Mouse (Mus musculus): ENCODE data around the gene Amdhd1. TPM values are rescaled to one million over a fixed set of nuclear protein-coding genes. Genes with fewer than 3 reads are reported as not detected.
"Not testable (repeated sequence)": the region's sequence is repeated elsewhere in the genome, so short reads cannot be mapped to it uniquely, and the experiment has no call there.

The Amdhd1 gene
- polyA plus RNA-seq, 1 experiment from 2014 or later = not detected

DNA sequence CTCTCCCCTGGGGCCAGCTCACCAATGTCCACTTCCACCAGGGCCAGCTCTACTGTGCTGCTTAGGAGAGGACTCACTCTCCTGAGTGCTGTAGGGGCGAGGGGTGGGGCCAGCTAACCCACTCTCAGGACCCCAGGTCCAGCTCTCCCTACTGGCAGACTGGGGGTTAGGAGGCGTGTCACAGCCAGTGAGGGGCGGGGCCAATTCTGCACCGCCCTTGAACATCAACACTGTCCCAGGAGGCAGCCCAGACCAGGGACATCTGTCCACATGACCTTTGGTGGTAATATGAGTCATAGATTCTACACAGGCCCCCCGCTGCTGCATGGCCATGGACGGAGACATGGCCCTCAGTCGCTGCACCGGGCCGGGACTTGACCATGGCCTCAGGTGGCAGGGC lies 20.0 kb upstream of the Amdhd1 start:
- Histone ChIP-seq H3K27me3 (no peaks in the 10 kb centered on the region; the same call in 1 of the 2 replicates), H3K4me3 (no peak overlapping the region), H3K27ac (no peak overlapping the region), H3K4me2 (no peak overlapping the region), H3K9ac (no peak overlapping the region), H3K9me3 (replicated peaks) (no peaks in the 10 kb centered on the region), H3K4me1 (no peaks in the 10 kb centered on the region), H3K36me3 (ENCODE audit: poor library complexity, severe bottlenecking) (no peaks in the 10 kb centered on the region)
- no peak for ATAC-seq
- WGBS = 55% methylated on average over 9 of the region's 9 CpGs

- not testable (repeated sequence) for H3K27me3 ChIP-seq; H3K4me1 ChIP-seq; H3K9ac ChIP-seq; ATAC-seq; H3K4me2 ChIP-seq; H3K4me3 ChIP-seq; H3K9me3 ChIP-seq (replicated peaks); H3K36me3 ChIP-seq (ENCODE audit: poor library complexity, severe bottlenecking); H3K27ac ChIP-seq
- 71% methylated on average over 2 of the region's 2 CpGs for WGBS
Observed at GRCm38 (mm10) chr10:93557971-93558370, 18.1 kb upstream of the Amdhd1 start.

DNA sequence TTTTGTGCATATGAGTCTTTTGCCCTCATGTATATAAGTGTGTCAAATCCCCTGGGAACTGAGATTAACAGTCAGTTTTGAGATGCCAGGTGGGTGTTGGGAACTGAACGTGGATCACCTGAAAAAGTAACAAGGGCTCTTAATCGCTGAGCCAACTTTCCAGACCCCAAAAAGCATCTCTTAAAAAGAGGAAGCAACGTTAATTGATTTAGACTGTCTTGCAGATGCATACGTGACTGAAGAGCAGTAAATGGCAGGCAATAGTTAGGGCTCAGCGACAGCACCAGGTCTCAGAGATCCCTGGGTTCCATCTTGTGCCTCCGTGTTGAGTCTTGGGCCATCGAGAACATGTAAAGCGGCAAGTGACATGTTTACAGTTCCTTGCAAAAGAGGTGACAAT lies 12.8 kb upstream of the Amdhd1 start:
- Histone ChIP-seq H3K4me3 (no peak overlapping the region), H3K9me3 (replicated peaks) (no peaks in the 10 kb centered on the region), H3K36me3 (ENCODE audit: poor library complexity, severe bottlenecking) (no peaks in the 10 kb centered on the region), H3K4me2 (no peak overlapping the region), H3K9ac (no peak overlapping the region), H3K27me3 (no peaks in the 10 kb centered on the region; the same call in 1 of the 2 replicates), H3K27ac (no peak overlapping the region), H3K4me1 (no peaks in the 10 kb centered on the region)
- ATAC-seq = no peak
- WGBS = 85% methylated on average over 8 of the region's 8 CpGs

DNA sequence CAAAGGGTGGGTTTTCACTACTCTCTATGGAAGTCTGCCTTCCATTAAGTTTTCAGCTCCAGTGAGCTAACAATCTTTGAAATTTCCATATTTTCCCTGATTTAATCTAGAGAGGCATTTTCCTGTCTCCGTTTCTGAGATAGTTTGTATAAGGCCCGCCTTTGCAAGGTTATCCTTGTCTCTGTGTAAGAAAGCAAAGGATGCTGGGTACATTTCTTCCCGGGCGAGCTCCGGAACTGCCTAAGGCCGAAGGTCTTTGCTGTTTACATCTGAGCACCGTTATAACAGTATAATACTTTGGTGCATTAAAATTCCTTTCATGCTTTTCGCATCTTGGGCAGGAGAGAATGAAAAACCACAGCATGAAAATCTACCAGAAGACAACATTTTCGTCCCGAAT lies 10.0 kb upstream of the Amdhd1 start:
- Histone ChIP-seq H3K9me3 (replicated peaks) (no peaks in the 10 kb centered on the region), H3K4me3 (no peak overlapping the region), H3K4me2 (no peak overlapping the region), H3K9ac (no peak overlapping the region), H3K36me3 (ENCODE audit: poor library complexity, severe bottlenecking) (no peaks in the 10 kb centered on the region), H3K27ac (no peak overlapping the region), H3K27me3 (no peaks in the 10 kb centered on the region; the same call in 1 of the 2 replicates), H3K4me1 (no peaks in the 10 kb centered on the region)
- 89% methylated on average over 10 of the region's 10 CpGs for WGBS
- no peak for ATAC-seq

GRCm38 (mm10) chr10:93548991-93549390 lies 9.2 kb upstream of the Amdhd1 start:
- H3K9me3 ChIP-seq (replicated peaks) = no peaks in the 10 kb centered on the region
- H3K4me3 ChIP-seq = no peak overlapping the region
- ATAC-seq = peak; percentile 78; the same call in 1 of the 2 replicates
- no peaks in the 10 kb centered on the region for H3K36me3 ChIP-seq (ENCODE audit: poor library complexity, severe bottlenecking)
- H3K27ac ChIP-seq = no peak overlapping the region
- H3K4me1 ChIP-seq = no peaks in the 10 kb centered on the region
- 15% methylated on average over 7 of the region's 7 CpGs for WGBS
- no peak overlapping the region for H3K4me2 ChIP-seq
- no peaks in the 10 kb centered on the region for H3K27me3 ChIP-seq
- H3K9ac ChIP-seq = no peak overlapping the region

- no peak overlapping the region for H3K4me3 ChIP-seq
- H3K27ac ChIP-seq = no peak overlapping the region
- WGBS = 96% methylated on average over 4 of the region's 4 CpGs
- H3K4me1 ChIP-seq = no peaks in the 10 kb centered on the region
- H3K9ac ChIP-seq = no peak overlapping the region
- H3K36me3 ChIP-seq (ENCODE audit: poor library complexity, severe bottlenecking) = no peaks in the 10 kb centered on the region
- H3K27me3 ChIP-seq = no peaks in the 10 kb centered on the region
- no peak overlapping the region for H3K4me2 ChIP-seq
- H3K9me3 ChIP-seq (replicated peaks) = no peaks in the 10 kb centered on the region
- ATAC-seq = no peak
Observed at GRCm38 (mm10) chr10:93547741-93548270, 8.0 kb upstream of the Amdhd1 start.

DNA sequence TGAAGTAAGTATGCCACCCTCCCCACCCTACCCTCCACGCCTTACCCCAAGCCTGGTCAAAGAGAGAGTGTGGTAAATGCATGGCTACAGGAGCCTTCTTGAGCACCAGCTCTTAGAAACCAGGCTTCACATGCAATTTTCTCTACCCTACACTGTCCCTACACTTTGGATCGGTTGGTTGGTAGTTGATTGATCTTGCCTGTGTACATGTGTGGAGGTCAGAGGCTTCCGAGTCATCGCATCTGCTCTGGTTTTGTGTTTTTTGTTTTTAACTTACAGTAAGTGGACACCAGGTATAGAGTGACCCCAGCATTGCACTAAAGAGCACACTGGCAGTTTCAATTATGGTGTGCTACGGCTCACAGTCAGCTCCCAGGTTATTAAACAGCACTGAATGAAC lies 4.3 kb upstream of the Amdhd1 start:
- no peak overlapping the region for H3K4me2 ChIP-seq
- WGBS = 81% methylated on average over 5 of the region's 5 CpGs
- no peak overlapping the region for H3K9ac ChIP-seq
- peaks cover 13% of the 10 kb centered on the region for H3K4me1 ChIP-seq
- no peak overlapping the region for H3K27ac ChIP-seq
- H3K27me3 ChIP-seq = no peaks in the 10 kb centered on the region
- H3K36me3 ChIP-seq (ENCODE audit: poor library complexity, severe bottlenecking) = no peaks in the 10 kb centered on the region
- ATAC-seq = no peak
- no peaks in the 10 kb centered on the region for H3K9me3 ChIP-seq (replicated peaks)
- H3K4me3 ChIP-seq = no peak overlapping the region

GRCm38 (mm10) chr10:93543176-93543575 lies 3.3 kb upstream of the Amdhd1 start:
- Histone ChIP-seq H3K4me1 (peaks cover 13% of the 10 kb centered on the region), H3K4me2 (no peak overlapping the region), H3K27me3 (0 out of 2 replicates have a peak, but pooled peaks cover under 1% of the 10 kb centered on the region), H3K36me3 (ENCODE audit: poor library complexity, severe bottlenecking) (no peaks in the 10 kb centered on the region), H3K27ac (no peak overlapping the region), H3K9ac (no peak overlapping the region), H3K4me3 (no peak overlapping the region), H3K9me3 (replicated peaks) (no peaks in the 10 kb centered on the region)
- ATAC-seq = no peak
- WGBS = 45% methylated on average over 6 of the region's 6 CpGs

DNA sequence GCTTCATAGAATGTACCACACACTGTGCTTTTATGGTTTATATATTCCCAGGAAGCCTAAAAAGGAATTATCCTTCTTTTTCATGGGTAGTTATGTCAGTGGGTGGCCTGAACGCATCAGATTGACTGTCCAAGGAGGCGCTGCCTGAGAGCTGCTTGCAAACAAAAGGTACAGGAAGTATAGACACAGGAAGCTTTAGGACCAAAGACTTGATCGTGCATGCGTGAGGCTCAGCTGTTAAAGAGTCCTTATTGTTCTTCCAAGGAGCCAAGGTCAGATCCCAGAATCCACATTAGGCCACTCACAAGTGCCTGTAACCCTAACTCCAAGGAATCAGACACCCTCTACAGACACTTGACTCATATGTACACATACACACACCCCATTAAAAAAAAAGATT lies 2.5 kb upstream of the Amdhd1 start:
- H3K4me2 ChIP-seq = no peak overlapping the region
- H3K36me3 ChIP-seq (ENCODE audit: poor library complexity, severe bottlenecking) = no peaks in the 10 kb centered on the region
- no peaks in the 10 kb centered on the region for H3K9me3 ChIP-seq (replicated peaks)
- no peak overlapping the region for H3K9ac ChIP-seq
- H3K27me3 ChIP-seq = 0 out of 2 replicates have a peak, but pooled peaks cover 8% of the 10 kb centered on the region
- H3K4me3 ChIP-seq = no peak overlapping the region
- no peak for ATAC-seq
- H3K4me1 ChIP-seq = peaks cover 13% of the 10 kb centered on the region
- 35% methylated on average over 4 of the region's 4 CpGs for WGBS
- H3K27ac ChIP-seq = no peak overlapping the region

DNA sequence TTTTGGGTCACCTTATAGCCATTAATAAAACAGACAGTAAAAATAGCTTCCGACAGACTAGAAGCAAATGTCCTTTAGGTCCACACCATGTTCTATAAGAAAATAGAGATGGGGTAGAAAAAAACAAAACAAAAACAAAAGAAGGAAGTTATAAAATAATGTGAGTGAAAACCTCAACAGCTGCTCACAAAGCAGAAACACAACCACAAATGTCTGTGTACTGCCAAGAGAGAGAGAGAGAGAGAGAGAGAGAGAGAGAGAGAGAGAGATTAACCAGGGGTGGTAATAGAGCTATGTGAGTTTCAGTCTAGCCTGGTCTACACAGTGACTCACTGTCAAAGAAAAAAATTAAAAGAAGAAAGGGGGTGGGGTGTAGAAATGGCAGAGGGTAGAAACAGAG lies 1.8 kb upstream of the Amdhd1 start:
- no peak overlapping the region for H3K9ac ChIP-seq

DNA sequence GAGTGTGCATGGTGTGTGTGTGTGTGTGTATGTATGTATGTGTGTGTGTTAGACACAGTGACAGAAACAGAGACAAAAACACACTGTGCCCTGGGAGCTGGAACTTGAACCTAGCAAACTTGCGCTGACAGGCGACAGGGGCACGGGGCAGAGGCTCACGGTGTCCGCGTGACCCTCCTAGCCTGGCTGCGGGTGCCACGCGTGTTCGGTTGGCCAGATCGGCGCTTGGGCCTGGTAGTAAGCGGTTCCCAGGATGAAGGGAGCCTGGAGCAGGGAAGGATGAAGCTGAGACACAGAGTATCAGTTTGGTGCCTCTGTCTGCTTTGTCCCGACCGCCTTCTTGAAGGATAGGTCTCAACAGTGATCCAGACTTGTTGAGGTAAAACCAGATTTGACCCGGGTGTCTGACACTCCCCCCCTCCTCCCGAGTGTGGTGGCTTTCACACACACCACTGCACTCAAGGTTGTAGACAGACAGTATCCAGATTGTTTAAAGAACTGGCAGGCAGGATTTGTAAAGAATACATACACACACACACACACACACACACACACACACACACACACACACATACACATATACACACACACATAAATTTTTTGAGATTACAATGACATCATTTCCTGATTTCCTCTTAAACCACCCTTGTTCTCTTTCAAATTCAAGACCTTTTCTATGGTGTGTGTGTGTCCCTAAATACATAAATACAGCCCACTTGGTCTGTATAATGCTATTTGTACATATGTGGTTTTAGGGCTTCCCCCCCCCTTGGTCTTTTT lies 788 bp upstream of the Amdhd1 start, which contains the start of gene Ccdc38:
TSS of gene Ccdc38 (plus strand) at position 202 of the 780 bp plus-strand sequence.
- Histone ChIP-seq H3K4me3 (peak within 1 kb of the TSS; percentile 37), H3K9me3 (replicated peaks) (no peaks in the 10 kb centered on the region), H3K27ac (no peak within 1 kb of the TSS), H3K36me3 (ENCODE audit: poor library complexity, severe bottlenecking) (no peaks in the 10 kb centered on the region), H3K9ac (peak within 1 kb of the TSS; percentile 43), H3K4me1 (peaks cover 13% of the 10 kb centered on the region), H3K27me3 (peaks cover 9% of the 10 kb centered on the region; the same call in 1 of the 2 replicates), H3K4me2 (peak within 1 kb of the TSS; percentile 68)
- 68% methylated on average over 17 of the region's 17 CpGs for WGBS
- peak; percentile 13; the same call in 1 of the 2 replicates for ATAC-seq

More for the DNA sequence above, 1.8 kb upstream of the Amdhd1 start:
- H3K27ac ChIP-seq = no peak overlapping the region
- H3K4me1 ChIP-seq = peaks cover 13% of the 10 kb centered on the region
- H3K9me3 ChIP-seq (replicated peaks) = no peaks in the 10 kb centered on the region
- H3K36me3 ChIP-seq (ENCODE audit: poor library complexity, severe bottlenecking) = no peaks in the 10 kb centered on the region
- 0 out of 2 replicates have a peak, but pooled peaks cover 8% of the 10 kb centered on the region for H3K27me3 ChIP-seq
- no peak for ATAC-seq
- 95% methylated on average over 1 of the region's 1 CpGs for WGBS
- H3K4me2 ChIP-seq = no peak overlapping the region
- no peak overlapping the region for H3K4me3 ChIP-seq

DNA sequence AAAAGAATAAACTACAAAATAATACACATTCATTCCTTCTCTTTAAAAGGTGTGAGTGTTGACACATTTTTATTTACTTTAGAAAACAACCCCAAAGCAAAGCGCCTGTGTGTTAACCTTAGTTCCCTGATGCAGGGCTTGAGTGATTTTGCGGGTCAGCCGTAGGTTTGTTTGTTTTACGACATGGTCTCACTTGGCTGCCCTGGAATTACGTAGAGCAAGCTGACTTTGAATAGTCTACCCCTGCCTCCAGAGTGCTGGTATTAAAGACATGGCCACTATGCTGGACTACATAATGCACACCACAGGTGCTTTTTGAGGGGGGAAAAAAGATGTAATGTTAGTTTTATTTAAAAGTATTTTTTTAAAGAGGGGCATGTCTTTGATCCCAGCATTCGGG lies 1.0 kb downstream of the Amdhd1 start:
- Histone ChIP-seq H3K27me3 (peaks cover 23% of the 10 kb centered on the region), H3K4me3 (no peak overlapping the region), H3K9me3 (replicated peaks) (no peaks in the 10 kb centered on the region), H3K27ac (no peak overlapping the region), H3K9ac (no peak overlapping the region), H3K4me1 (peaks cover 16% of the 10 kb centered on the region), H3K4me2 (no peak overlapping the region), H3K36me3 (ENCODE audit: poor library complexity, severe bottlenecking) (no peaks in the 10 kb centered on the region)
- no peak for ATAC-seq
- WGBS = 71% methylated on average over 6 of the region's 6 CpGs

Measured in forebrain, embryonic 13.5 days (tissue).